Mouse (Mus musculus): ENCODE measurements at regions not wholly inside any gene's neighbourhood (a gene's known extent, or its start where the extent isn't known, plus 50 kb on each side); places are given as distances from the start of the nearest gene placed in this dataset.

DNA sequence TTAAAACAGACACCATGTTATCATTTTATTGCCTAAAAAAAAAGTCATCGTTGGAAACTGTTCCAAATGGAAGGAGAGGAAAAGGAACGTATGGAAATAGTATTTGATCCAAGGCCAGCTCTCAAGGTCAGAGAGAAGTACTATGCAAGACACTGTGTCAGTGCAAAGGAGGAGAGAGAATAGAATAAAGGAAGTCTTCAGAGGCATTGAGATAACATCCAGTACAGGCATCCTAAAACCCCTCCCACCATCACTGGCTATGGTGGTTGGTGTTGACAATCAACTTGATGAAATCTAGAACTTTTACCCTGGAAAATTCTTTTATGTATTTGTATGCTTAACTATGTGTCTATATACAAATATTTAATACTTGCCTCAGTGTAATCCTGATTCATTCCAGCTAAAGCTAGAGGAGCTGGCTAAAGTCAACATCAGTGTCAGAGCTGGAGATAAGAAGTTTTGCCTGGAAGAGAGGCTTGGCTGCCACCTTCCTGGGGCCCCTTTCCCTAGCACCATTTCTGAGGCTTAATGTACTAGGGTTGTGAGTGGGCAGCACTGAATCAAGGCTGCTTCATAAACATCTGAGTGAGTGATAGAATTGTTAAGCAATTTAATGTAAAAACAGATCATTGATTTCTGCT, 104.1 kb upstream of the Tmtc1 start:
- no peak for DNase-seq (ENCODE audit: low read depth, low spot score)

DNA sequence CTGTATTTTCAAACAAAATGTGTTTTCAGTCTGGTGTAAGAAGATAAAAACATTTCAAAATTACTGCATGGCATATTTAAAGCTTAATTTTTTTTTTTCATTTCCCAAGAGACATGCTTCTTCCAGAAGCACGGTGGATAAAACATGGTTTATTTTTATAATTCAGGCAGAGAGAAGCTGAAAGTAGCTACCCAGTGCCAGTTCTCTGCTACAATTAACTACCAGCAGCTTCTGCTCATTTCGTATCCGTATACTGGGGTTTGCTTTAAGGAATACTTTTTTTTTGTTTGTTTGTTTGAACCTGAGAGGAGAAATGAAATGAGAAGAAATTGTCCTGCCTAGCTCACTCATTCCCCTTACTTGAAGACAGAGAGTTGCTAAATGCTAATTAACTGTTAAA, 98.9 kb upstream of the Tmtc1 start:
- DNase-seq (ENCODE audit: low read depth, low spot score): no peak

DNA sequence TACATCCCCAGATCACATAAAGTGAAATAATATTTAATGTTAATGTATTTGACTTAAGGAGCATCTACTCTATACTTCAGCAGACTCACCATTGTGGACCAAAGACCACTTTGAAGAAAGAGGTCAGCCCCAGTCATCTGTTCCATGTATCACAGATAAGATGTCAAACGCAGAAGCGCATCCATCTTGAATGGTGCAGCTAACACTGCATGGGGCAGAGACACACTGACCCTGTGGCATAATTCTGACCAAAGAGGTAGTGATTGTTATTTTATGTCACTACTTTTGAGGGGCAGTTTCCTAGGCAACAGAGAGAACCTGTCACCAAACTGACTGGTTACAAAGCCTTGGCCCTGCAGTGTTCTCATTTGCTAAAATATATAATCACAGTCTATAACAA, 97.8 kb upstream of the Tmtc1 start:
- no peak for DNase-seq (ENCODE audit: low read depth, low spot score)

DNA sequence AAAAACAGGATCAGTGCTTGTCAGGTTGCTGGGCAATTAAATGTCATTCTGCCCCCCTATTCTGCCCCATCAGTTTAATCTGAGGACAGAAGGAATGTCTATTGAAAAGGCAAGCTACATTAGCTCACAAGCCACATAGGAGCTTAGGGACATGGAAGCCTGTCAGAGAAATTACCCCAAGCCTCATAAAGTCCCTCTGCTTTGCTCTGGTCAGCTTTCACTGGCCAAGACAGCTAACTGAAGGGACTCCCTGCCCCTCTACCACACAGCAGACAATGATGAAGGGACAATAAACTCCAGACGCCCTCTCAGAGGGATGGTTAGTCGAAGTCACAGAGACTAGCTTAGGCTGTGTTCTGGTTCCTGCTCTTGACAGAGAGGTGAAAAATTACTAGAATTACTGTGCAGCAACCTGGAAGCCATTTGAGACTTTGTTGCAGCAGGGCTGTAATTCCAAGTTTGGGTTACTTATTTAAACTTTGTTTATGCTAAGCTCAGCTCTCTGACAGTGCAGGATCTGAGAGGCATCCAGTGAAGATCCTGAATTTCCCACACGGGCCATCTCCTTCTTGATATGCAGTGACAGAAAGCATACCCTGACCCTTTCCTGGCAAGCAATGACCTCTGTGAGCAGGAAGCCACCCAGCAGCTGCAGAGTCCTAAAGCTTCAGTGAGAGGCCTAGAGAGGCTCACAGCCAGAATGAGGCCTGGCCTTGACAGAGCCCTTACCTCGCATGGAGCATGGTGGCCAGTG, 95.2 kb upstream of the Tmtc1 start:
- no peak for DNase-seq (ENCODE audit: low read depth, low spot score)

DNA sequence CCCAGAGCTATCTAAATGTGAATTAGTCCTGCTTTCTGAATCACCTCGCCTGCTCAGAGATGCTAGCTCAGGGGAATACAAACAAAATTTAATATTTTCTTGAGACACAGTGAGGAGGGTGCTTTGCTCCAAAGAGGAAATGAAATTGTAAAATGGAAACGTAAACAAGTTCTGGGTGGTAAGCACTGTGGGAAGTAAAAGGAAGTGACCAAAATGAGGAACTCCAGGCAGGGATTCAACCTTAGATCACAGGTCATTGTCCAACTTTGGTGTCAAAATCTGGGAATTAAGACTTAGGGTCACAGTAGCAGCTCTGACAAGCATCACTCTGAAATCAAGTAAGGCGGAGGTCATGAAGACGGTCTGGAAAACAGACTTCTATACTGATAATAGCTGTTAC, 90.2 kb upstream of the Tmtc1 start:
- DNase-seq (ENCODE audit: low read depth, low spot score): no peak

DNA sequence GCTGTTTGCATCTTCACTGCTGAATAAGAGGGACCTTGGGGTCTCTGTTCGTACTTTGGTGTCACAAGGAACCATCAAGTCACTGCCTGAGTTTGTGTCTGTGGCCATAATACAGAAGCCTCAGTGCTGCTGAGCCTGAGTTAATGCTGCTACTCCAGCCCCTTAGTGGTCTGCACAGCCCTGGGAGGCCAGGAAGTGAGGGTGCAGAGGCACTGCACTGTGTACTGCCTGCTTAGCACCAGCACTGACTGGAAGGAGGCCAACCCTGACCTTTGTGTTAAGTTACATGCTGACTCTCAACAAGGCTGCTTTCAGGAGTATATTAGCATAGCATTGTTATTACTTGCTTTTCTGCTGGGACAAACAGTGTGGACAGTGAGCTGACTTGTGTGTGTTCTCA, 86.9 kb upstream of the Tmtc1 start:
- DNase-seq (ENCODE audit: low read depth, low spot score): no peak

DNA sequence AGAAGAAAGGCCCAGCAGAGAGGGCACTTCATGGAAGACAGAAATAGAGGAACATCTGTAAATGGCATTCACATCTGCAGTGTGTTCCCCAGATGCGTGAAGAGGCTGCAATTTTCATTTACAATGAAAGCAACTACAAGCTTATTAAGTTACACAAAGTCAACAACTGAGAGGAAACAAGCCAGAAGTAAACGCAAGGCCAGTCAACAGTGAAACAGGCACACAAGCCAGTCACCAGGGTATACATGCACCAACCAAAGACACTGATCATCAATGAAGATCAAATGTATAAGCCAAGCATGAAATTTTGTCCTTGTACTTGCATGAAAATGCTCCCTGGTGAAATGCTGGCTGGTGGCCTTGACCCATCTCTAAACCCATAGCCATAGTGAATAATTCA, 84.4 kb upstream of the Tmtc1 start:
- DNase-seq (ENCODE audit: low read depth, low spot score): no peak

DNA sequence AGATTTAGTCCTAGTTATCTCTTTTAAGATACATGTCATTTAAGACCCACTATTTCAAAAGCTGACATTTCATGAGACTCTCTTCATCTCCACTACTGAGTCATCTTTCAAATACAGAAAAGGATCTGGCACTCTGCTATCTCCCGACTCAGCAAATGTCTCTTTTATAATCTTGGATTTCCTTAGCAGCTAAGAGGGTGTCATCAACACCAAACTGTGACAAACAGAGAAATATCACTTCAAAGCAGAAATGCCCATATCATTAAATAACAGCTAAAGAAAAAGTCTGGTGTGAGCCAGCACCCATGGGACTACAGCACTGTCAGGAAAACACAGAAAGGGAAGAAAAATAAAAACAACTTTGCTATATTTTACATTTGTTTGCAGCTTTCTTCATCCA, 78.7 kb upstream of the Tmtc1 start:
- DNase-seq (ENCODE audit: low read depth, low spot score): no peak

DNA sequence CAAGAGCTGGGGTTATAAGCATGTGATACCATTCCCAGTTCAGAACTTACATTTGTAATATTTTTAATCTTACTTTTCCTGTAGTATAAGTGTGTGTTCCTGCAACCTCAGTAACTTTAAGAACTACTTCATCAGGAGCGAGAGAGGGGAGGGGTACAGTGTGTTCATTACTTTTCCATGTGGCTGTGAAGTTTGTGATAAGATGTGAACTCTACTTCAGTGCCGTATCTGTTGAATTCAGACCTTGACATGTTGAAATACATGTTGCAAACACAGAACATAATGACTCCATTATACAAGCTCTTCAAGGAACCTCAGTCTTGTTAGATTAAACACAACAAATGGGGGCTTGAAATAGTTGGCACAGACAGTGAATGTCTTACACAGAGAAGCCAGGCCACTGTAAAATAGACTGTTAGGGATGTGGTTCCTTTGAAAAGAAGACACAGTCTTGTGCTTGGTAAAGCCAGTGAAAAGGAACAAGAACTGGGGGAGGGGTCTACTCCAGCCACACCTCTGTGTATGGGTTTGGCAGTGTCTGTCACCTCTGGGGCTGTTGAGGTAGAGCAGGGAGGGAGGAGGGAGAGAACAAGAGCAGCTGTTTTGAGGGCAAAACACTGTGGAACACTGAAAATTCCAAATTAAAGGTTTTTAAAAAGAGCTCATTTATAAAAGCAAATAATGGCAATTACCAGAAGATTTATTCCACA, 73.5 kb upstream of the Tmtc1 start:
- DNase-seq (ENCODE audit: low read depth, low spot score): no peak

DNA sequence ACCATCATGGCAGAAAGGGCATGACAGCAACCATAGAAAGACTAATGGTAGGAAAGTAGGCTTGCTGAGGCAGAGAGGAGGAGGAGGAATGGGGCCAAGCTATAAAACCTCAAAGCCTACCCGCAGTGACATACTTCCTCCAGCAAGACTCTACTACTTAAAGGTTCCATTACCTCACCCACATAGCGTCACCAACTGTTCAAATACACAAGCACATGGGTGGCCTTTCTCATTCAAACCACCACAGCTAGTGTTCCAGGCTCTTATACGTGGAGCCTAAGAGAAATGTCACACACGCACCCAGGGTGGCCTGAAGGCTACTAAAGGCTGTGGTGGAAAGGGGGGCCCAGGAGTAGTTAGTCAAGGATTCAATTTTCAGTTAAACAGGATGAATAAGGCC, 72.5 kb upstream of the Tmtc1 start:
- DNase-seq (ENCODE audit: low read depth, low spot score): no peak

DNA sequence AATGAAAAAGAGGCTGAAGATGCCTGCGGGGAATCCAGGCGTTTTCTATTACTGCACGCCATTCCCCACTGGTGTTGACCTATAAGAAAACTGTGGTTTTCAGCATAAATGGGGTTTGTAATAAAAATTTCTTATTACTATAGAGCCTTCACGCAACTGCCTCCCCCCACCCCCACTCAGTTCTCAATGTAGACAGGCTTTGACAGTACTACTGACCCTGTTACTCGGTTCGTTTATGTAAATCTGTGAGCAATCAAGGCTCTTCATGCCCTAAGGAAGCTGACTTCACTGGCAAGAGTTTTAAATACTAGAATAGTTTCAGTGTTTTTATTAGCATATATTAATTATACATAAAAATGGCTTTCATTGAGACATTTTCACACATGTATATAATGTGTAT, 70.9 kb upstream of the Tmtc1 start:
- no peak for DNase-seq (ENCODE audit: low read depth, low spot score)

DNA sequence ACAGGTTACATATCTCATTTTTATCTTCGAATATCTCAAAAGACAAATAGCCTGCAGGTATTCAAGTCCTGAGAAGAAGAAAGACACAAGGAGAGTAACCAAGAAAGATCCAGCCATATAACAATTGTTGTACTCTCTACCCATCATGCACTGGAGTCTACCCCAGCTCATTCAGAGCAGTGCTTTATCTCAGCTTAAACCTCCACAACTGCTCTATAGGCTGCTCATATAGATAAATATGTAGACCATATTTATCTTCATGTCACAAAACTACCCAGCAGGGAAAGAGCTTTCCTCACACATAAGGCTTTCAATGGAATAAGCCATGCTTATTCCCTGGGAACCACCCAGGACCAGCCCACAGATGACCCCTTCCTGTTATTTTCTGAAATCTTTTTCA, 70.5 kb upstream of the Tmtc1 start:
- DNase-seq (ENCODE audit: low read depth, low spot score): no peak

DNA sequence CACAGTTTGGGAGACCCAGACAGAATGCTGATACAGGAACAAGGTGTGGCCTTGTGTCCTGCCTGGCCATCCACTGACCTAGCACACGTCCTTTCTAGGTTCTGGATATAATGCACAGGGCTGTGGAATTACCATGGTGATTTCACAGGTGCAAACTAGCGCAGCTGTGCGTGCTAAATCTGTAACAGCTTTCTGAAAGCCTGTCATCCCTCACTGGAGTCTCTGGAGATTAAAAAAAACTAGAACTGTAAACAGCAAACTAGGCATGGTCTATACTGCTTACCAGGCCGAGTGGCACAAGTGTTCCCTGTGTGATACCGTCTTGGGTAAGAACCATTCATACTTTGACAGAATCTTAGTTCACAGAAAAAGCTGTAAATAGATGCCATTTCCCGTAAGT, 69.9 kb upstream of the Tmtc1 start:
- DNase-seq (ENCODE audit: low read depth, low spot score): peak; percentile 7

DNA sequence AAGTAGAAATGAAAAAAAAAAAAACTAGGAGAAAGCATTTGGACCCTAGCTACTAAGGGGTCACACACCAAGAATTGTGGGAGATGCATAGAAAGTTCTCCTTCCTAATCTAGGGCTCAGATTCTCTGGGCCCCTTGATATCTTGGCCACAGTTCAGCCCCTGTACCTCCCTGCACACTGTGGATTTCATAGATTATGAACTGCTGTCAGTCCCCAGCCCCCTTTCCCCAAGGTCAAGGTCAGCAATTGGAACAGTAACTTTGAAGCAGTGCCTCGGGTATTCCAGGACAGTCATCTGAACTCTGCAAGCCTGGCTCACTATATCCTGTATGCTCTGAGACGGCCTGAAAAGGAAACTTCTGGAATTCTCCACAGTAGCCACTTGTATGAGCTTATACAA, 68.9 kb upstream of the Tmtc1 start:
- no peak for DNase-seq (ENCODE audit: low read depth, low spot score)

DNA sequence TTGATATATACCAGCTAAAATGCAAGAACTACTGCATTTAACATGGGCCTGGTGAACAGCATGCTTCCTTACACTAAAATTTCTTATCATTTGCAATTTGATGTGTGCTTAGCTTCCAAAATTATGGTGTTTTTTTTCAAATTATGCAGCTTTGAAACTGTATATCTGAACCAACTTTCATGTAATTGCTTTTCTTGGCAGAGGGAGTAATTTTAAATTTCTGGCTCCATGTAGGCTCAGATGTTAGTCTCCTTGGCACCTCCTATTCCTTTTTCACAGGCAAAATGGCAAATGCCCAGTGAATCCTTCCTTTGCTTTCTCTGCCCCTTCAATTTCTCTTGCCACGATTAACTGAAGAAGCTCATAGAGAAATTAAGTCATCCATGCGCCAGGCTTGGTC, 61.1 kb upstream of the Tmtc1 start:
- no peak for DNase-seq (ENCODE audit: low read depth, low spot score)

DNA sequence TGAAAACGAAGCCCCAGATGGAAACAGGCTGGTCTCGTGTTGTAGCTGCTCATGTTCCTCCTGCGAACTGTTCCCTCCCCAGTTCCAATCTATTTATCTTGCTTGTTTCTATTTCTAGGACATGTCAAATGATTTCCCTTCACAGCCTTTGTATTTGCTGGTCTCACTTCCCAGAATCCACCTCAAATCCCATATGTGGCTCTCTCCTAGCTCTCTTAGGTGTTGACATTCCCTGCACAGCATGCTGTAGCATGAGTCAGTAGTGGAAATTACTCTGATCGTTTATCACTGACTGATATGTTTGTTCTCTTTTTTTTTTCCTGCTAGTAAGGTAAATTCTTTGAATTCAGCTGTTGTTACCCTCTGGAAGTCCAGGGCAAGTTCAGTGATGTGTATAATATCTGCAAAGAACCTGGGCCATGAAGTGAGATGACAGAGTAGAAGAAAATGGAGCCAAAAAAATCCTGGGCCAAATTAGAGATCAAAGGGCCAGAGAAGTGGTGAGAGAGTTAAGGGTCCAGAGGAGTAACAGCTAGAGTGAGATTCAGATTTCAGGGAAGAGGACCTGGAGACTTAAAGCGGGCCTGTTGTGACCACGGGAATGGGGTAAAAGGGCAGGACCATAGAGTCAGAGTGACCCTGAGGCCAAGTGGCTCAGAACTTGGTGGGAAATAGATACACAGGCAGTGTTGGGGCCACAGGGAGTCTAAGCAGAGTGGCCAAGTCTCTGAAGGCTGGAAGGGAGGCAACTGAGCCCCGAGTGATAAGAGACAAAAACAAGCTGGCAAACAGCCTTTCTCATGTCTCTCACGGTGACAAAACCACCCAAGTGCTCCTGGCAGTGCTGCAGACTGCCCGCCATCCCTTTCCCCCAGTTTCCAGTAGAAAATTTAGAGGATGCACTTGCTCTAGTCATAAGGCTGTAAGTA, 56.3 kb upstream of the Tmtc1 start:
- DNase-seq (ENCODE audit: low read depth, low spot score): peak; percentile 53

Measured in forelimb bud, embryonic 11.5 days (tissue).